Mouse (Mus musculus): ENCODE results near the gene Serpinb13. TPM values are rescaled to one million over a fixed set of nuclear protein-coding genes. Genes with fewer than 3 reads are reported as not detected.

Serpinb13 gene
- polyA plus RNA-seq (2012) = not detected in 2 replicates

DNA sequence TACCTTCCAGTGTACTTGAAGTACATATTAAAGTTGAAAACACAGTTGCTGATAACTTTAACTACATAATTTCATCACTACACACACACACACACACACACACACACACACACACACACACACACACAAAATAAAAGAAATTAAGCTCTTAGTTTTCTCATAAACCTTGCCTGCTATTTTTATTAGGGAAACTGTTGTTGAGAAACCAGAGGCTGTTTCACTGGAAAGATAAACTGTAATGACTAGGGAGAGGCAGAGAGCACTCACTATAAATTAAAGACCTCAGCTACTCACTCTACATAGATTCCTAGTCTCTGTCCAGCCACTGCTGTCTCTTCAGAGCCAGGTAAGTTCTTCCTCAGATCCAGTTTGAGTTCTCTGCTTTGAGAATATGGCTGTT, at the start of gene Serpinb13:
Gene Serpinb13 (plus strand): TSS at position 301 of the 400 bp plus-strand sequence.

GRCm38 (mm10) chr1:106934265-106934664, 46.5 kb upstream of the Serpinb13 start, which contains the start of gene Serpinb12:
Serpinb12 (plus strand) TSS chr1:106934449.

Other genes with a start within 250 kb of the Serpinb13 start
- gene Kdsr, start 221.3 kb upstream of the Serpinb13 start, polyA plus RNA-seq (2012) = 5.3 and 8.3 TPM in 2 replicates
- gene Vps4b, start 184.3 kb upstream of the Serpinb13 start, polyA plus RNA-seq (2012) = 27.6 and 29.4 TPM in 2 replicates
- gene Serpinb5, start 119.8 kb upstream of the Serpinb13 start, polyA plus RNA-seq (2012) = not detected in 2 replicates
- not detected in 2 replicates for gene Serpinb12, start 46.5 kb upstream of the Serpinb13 start, polyA plus RNA-seq (2012)
- not detected in 2 replicates for gene Serpinb3a, start 71.3 kb downstream of the Serpinb13 start, polyA plus RNA-seq (2012)
- not detected in 2 replicates for gene Serpinb3d, start 102.5 kb downstream of the Serpinb13 start, polyA plus RNA-seq (2012)

All from megakaryocyte-erythroid progenitor cell, adult 5 weeks (primary cell).